Mouse (Mus musculus): ENCODE results near the gene Tead3. TPM values are rescaled to one million over a fixed set of nuclear protein-coding genes. Genes with fewer than 3 reads are reported as not detected.

Gene Tead3
- 10 to 100 TPM; 15.3 to 19.3 TPM for total RNA-seq (2021)

- peak; percentile 84 to 85 for DNase-seq
- intact Hi-C loops (cut with DNase I), result no loop called here
These were observed at the start of gene Tead3 for GRCm38 (mm10) chr17:28350466-28351352. Gene Tead3, minus strand, starts transcription at chr17:28350817.

GRCm38 (mm10) chr17:28394994-28395393 lies 44.4 kb upstream of the Tead3 start:
- intact Hi-C loops (cut with DNase I), result no loop called here
- no peak for DNase-seq

GRCm38 (mm10) chr17:28394051-28394765 lies 43.6 kb upstream of the Tead3 start:
- no peak for DNase-seq
- intact Hi-C loops (cut with DNase I), result no loop called here

GRCm38 (mm10) chr17:28391568-28392432 lies 41.2 kb upstream of the Tead3 start:
- intact Hi-C loops (cut with DNase I), result no loop called here
- DNase-seq, result no peak

GRCm38 (mm10) chr17:28388534-28388933 lies 37.9 kb upstream of the Tead3 start:
- intact Hi-C loops (cut with DNase I), result no loop called here
- no peak for DNase-seq

- intact Hi-C loops (cut with DNase I), result loop anchor here (1.0 kb wide), 2 partner anchors 138 to 142 kb away; no protein-coding TSS in a partner anchor
- peak; percentile 80 to 87 for DNase-seq
These were observed 35.7 kb upstream of the Tead3 start for GRCm38 (mm10) chr17:28386150-28386905.

GRCm38 (mm10) chr17:28384298-28384697 lies 33.7 kb upstream of the Tead3 start:
- intact Hi-C loops (cut with DNase I), result no loop called here
- DNase-seq, result no peak

GRCm38 (mm10) chr17:28380255-28380654 lies 29.6 kb upstream of the Tead3 start:
- no peak for DNase-seq
- intact Hi-C loops (cut with DNase I), result no loop called here

GRCm38 (mm10) chr17:28375592-28376061 lies 25.0 kb upstream of the Tead3 start:
- no peak for DNase-seq
- intact Hi-C loops (cut with DNase I), result no loop called here

- DNase-seq, result no peak
- intact Hi-C loops (cut with DNase I), result loop anchor here (5.0 kb wide), 1 partner anchor 167 kb away; the partner anchor contains the start of gene Def6
These were observed 23.9 kb upstream of the Tead3 start for GRCm38 (mm10) chr17:28374494-28374893.

- intact Hi-C loops (cut with DNase I), result loop anchor here (5.0 kb wide), 1 partner anchor 167 kb away; the partner anchor contains the start of gene Def6
- DNase-seq, result peak; percentile 45 to 69
These were observed 23.2 kb upstream of the Tead3 start for GRCm38 (mm10) chr17:28373821-28374220.

- no peak for DNase-seq
- intact Hi-C loops (cut with DNase I), result loop anchor here (5.0 kb wide), 1 partner anchor 165 kb away; the partner anchor contains the start of gene Def6
These were observed 21.3 kb upstream of the Tead3 start for GRCm38 (mm10) chr17:28371941-28372340.

GRCm38 (mm10) chr17:28371286-28371685 lies 20.7 kb upstream of the Tead3 start:
- intact Hi-C loops (cut with DNase I), result loop anchor here (5.0 kb wide), 1 partner anchor 164 kb away; the partner anchor contains the start of gene Def6
- DNase-seq, result no peak

- intact Hi-C loops (cut with DNase I), result loop anchor here (2.0 kb wide), 1 partner anchor 142 kb away; no protein-coding TSS in a partner anchor
- DNase-seq, result no peak
These were observed 18.4 kb upstream of the Tead3 start for GRCm38 (mm10) chr17:28369056-28369455.

GRCm38 (mm10) chr17:28368449-28368848 lies 17.8 kb upstream of the Tead3 start:
- DNase-seq, result peak; percentile 79 to 91
- intact Hi-C loops (cut with DNase I), result loop anchor here (2.0 kb wide), 1 partner anchor 142 kb away; no protein-coding TSS in a partner anchor

- intact Hi-C loops (cut with DNase I), result no loop called here
- DNase-seq, result no peak
These were observed 14.5 kb upstream of the Tead3 start, which contains the start of gene Tulp1 for GRCm38 (mm10) chr17:28365122-28365521. Gene Tulp1, minus strand, starts transcription at chr17:28365222.

GRCm38 (mm10) chr17:28363507-28363906 lies 12.9 kb upstream of the Tead3 start:
- DNase-seq, result no peak
- intact Hi-C loops (cut with DNase I), result no loop called here

GRCm38 (mm10) chr17:28362653-28363292 lies 12.2 kb upstream of the Tead3 start:
- intact Hi-C loops (cut with DNase I), result no loop called here

More at GRCm38 (mm10) chr17:28362653-28363292, 12.2 kb upstream of the Tead3 start:
- no peak for DNase-seq
